In the genomic region with DNA sequence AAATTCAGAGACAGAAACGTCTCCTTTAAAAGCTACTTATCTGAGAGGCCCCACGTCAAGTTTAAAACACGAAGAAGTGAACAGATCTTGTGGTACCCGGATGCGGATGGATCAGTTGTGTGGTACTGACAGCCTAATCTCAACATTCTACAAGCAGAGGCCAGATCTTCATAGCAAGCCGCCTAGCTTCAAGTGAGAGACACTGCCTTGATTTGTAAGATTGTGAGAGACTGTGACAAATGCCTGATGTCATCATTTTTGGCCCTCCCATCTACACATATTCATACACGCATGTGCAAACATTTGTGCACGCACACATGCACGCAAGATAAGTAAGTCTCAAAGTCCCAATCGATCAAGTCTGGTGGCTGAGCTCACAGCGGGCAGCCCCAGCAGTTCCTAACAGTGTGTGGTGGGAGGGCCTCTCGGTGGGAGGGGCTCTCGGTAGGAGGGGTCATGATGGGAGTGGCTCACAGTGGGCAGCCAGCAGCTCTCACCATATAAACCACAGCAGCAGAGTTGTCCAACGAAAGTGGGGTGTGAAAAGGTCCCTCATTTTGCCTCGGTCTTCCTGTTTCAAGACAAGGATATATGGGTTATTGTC, we compare ENCODE assay signal across 8 mouse cellular contexts. TPM values are rescaled to one million over a fixed set of nuclear protein-coding genes. Genes with fewer than 3 reads are reported as not detected.
DNase-seq lines count a peak whose midpoint lies in the region; ATAC-seq lines count a peak whose summit lies in the region.

No protein-coding gene starts in this region.

- 0 out of 2 replicates have a peak overlapping the region, but pooled peaks have one; percentile 17 for H3K4me2 ChIP-seq in hindbrain, embryonic 12.5 days (replicated peaks)
- H3K4me2 ChIP-seq in hindbrain, embryonic 13.5 days, result no peak overlapping the region
- H3K4me2 ChIP-seq in forebrain, embryonic 13.5 days, result no peak overlapping the region

- DNase-seq in Muller cell, postnatal 12 days (ENCODE audit: inconsistent ontology term), result peak; percentile 36
- DNase-seq in kidney, postnatal 36 days, result peak; percentile 48 to 68
- no peak for DNase-seq in cerebellum, adult 9-11 months

- no peak overlapping the region for H3K4me3 ChIP-seq in hindbrain, embryonic 12.5 days
- H3K4me3 ChIP-seq in hindbrain, embryonic 13.5 days, result no peak overlapping the region
- H3K4me3 ChIP-seq in forebrain, embryonic 13.5 days, result no peak overlapping the region

- 22% methylated on average over 15 of the region's 15 CpGs for WGBS in hindbrain, embryonic 12.5 days
- 23% methylated on average over 15 of the region's 15 CpGs for WGBS in hindbrain, embryonic 13.5 days
- WGBS in forebrain, embryonic 13.5 days, result 22% methylated on average over 15 of the region's 15 CpGs

- H3K9ac ChIP-seq in hindbrain, embryonic 12.5 days, result no peak overlapping the region
- H3K9ac ChIP-seq in hindbrain, embryonic 13.5 days, result no peak overlapping the region
- no peak overlapping the region for H3K9ac ChIP-seq in forebrain, embryonic 13.5 days

- 0 out of 2 replicates have a peak, but pooled peaks cover 7% of the 10 kb centered on the region for H3K4me1 ChIP-seq in hindbrain, embryonic 12.5 days
- H3K4me1 ChIP-seq in hindbrain, embryonic 13.5 days (replicated peaks), result peaks cover 4% of the 10 kb centered on the region
- H3K4me1 ChIP-seq in forebrain, embryonic 13.5 days, result peaks cover 11% of the 10 kb centered on the region; the same call in 1 of the 2 replicates

- no peak for ATAC-seq in hindbrain, embryonic 12.5 days (ENCODE audit: low FRiP score)
- ATAC-seq in hindbrain, embryonic 13.5 days (ENCODE audit: low FRiP score), result no peak
- no peak for ATAC-seq in forebrain, embryonic 13.5 days
- ATAC-seq in megakaryocyte, adult 5-6 weeks (ENCODE audit: poor library complexity, severe bottlenecking), result peak; percentile 79
- no peak for ATAC-seq in cerebellum, adult (ENCODE audit: insufficient number of reproducible peaks, low FRiP score, low TSS enrichment)

- no peaks in the 10 kb centered on the region for H3K9me3 ChIP-seq in hindbrain, embryonic 12.5 days (replicated peaks)
- H3K9me3 ChIP-seq in hindbrain, embryonic 13.5 days, result no peaks in the 10 kb centered on the region
- H3K9me3 ChIP-seq in forebrain, embryonic 13.5 days (replicated peaks), result no peaks in the 10 kb centered on the region

- H3K36me3 ChIP-seq in hindbrain, embryonic 12.5 days, result peaks cover 25% of the 10 kb centered on the region; the same call in 1 of the 2 replicates
- H3K36me3 ChIP-seq in hindbrain, embryonic 13.5 days, result peaks cover 68% of the 10 kb centered on the region
- H3K36me3 ChIP-seq in forebrain, embryonic 13.5 days (ENCODE audit: poor library complexity, severe bottlenecking), result peaks cover 48% of the 10 kb centered on the region

- H3K27ac ChIP-seq in hindbrain, embryonic 12.5 days, result no peak overlapping the region
- H3K27ac ChIP-seq in hindbrain, embryonic 13.5 days, result no peak overlapping the region
- H3K27ac ChIP-seq in forebrain, embryonic 13.5 days, result peak overlapping the region; percentile 14; the same call in 1 of the 2 replicates

- peaks cover 4% of the 10 kb centered on the region; the same call in 1 of the 2 replicates for H3K27me3 ChIP-seq in hindbrain, embryonic 12.5 days
- 0 out of 2 replicates have a peak, but pooled peaks cover 5% of the 10 kb centered on the region for H3K27me3 ChIP-seq in hindbrain, embryonic 13.5 days
- H3K27me3 ChIP-seq in forebrain, embryonic 13.5 days, result no peaks in the 10 kb centered on the region

RNA-seq across cellular contexts. Expression of a gene that starts 23.8 kb away (rescaled TPM):
- 17.5 and 19.0 TPM in 2 replicates for polyA plus RNA-seq in hindbrain, embryonic 12.5 days (2016; fragmentation: Nextera tagmentation; extraction: Ambion mirVana)
- polyA plus RNA-seq in hindbrain, embryonic 13.5 days (2015; fragmentation: Nextera tagmentation; extraction: Ambion mirVana), result 16.2 and 16.8 TPM in 2 replicates
- polyA plus RNA-seq in forebrain, embryonic 13.5 days (2015; fragmentation: Nextera tagmentation; extraction: Ambion mirVana), result 16.2 and 17.7 TPM in 2 replicates
- 2.8 and 7.2 TPM in 2 replicates for total RNA-seq in megakaryocyte, adult 5-6 weeks (2015)
- 3.5 and 4.7 TPM in 2 replicates for total RNA-seq in megakaryocyte, adult 5-6 weeks (2017)

RNA-seq across cellular contexts. Expression of a gene that starts 37.9 kb away (rescaled TPM):
- not detected in 2 replicates for polyA plus RNA-seq in hindbrain, embryonic 12.5 days (2016; fragmentation: Nextera tagmentation; extraction: Ambion mirVana)
- not detected in 2 replicates for polyA plus RNA-seq in hindbrain, embryonic 13.5 days (2015; fragmentation: Nextera tagmentation; extraction: Ambion mirVana)
- not detected in 2 replicates for polyA plus RNA-seq in forebrain, embryonic 13.5 days (2015; fragmentation: Nextera tagmentation; extraction: Ambion mirVana)
- total RNA-seq in megakaryocyte, adult 5-6 weeks (2015), result not detected in 2 replicates
- total RNA-seq in megakaryocyte, adult 5-6 weeks (2017), result not detected in 2 replicates

RNA-seq across cellular contexts. Expression of a gene that starts 47.7 kb away (rescaled TPM):
- 22.4 and 27.9 TPM in 2 replicates for polyA plus RNA-seq in hindbrain, embryonic 12.5 days (2016; fragmentation: Nextera tagmentation; extraction: Ambion mirVana)
- 15.0 and 18.7 TPM in 2 replicates for polyA plus RNA-seq in hindbrain, embryonic 13.5 days (2015; fragmentation: Nextera tagmentation; extraction: Ambion mirVana)
- 12.0 and 13.9 TPM in 2 replicates for polyA plus RNA-seq in forebrain, embryonic 13.5 days (2015; fragmentation: Nextera tagmentation; extraction: Ambion mirVana)
- 10.2 and 10.4 TPM in 2 replicates for total RNA-seq in megakaryocyte, adult 5-6 weeks (2015)
- 4.7 and 4.9 TPM in 2 replicates for total RNA-seq in megakaryocyte, adult 5-6 weeks (2017)

RNA-seq across cellular contexts. Expression of a gene that starts 49.9 kb away (rescaled TPM):
- 55.6 and 56.1 TPM in 2 replicates for polyA plus RNA-seq in hindbrain, embryonic 12.5 days (2016; fragmentation: Nextera tagmentation; extraction: Ambion mirVana)
- polyA plus RNA-seq in hindbrain, embryonic 13.5 days (2015; fragmentation: Nextera tagmentation; extraction: Ambion mirVana), result 83.2 and 88.7 TPM in 2 replicates
- 52.2 and 57.1 TPM in 2 replicates for polyA plus RNA-seq in forebrain, embryonic 13.5 days (2015; fragmentation: Nextera tagmentation; extraction: Ambion mirVana)
- total RNA-seq in megakaryocyte, adult 5-6 weeks (2015), result not detected in 2 replicates
- not detected in 2 replicates for total RNA-seq in megakaryocyte, adult 5-6 weeks (2017)
